Mouse (Mus musculus) testis, adult 2 months (tissue): ENCODE results near the gene Sptlc2.

Source experiments
- CTCF ChIP-seq: fragments of 200-500 bp; IDR thresholded peaks from 2 replicates; pipeline ENCODE4 v1.5.1; 2012; ENCODE audit warnings: low read depth, mild to moderate bottlenecking, inconsistent platforms, low read length, moderate library complexity; ENCODE audit not compliant: control insufficient read depth, insufficient read depth, insufficient replicate concordance
- POLR2A ChIP-seq: fragments of 200-500 bp; IDR thresholded peaks from 2 replicates; pipeline ENCODE4 v1.6.1; 2012; ENCODE audit warnings: low read depth, mild to moderate bottlenecking, inconsistent platforms, low read length, moderate library complexity; ENCODE audit not compliant: control insufficient read depth

DNA sequence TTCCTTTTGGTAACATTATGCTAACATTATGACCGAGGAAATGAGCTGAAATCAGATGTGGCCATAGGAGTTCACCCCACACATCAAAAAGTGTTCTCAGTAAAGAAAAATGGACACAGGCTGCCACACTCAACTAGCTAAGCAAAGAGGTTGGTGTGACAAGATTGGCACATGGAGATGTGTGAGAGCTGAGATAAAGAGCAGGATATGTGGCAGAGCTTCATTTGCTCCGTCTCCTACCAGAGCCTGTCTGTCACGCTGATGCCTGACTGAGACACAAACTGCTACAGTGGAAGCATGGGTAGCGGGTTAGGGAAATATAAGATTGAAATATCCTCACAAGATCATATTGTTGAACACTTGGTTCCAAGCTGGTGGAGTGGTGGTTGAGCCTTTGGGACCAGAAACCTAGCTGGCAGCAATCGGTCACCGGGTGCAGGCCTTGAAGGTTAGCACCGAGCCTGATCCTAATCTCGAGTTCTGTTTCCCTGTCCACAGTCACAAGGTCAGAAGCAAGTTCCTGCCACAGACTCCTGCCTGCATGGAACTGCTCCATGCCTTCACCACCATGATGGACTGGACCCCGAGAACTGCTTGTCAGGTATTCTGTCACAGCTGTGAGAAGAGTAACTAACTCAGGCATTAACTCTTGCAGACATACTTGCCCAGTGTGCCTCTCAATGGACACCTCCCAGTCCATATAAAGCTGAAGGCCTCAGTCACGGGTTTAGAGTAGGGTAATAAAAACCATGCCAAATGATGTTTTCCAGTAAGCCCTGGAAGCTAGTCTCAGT lies 7.4 kb downstream of the Sptlc2 start:
- TF ChIP-seq POLR2A = no peak
- TF ChIP-seq CTCF = no peak
